Mouse (Mus musculus) ovary, postnatal 10 days (tissue): ENCODE results near the gene Gcgr.

ENCODE experiments used
- DNase-seq: peaks from one replicate; pipeline ENCODE4 v3.0.0; 2022; ENCODE audit warnings: low spot score

Gcgr gene

DNA sequence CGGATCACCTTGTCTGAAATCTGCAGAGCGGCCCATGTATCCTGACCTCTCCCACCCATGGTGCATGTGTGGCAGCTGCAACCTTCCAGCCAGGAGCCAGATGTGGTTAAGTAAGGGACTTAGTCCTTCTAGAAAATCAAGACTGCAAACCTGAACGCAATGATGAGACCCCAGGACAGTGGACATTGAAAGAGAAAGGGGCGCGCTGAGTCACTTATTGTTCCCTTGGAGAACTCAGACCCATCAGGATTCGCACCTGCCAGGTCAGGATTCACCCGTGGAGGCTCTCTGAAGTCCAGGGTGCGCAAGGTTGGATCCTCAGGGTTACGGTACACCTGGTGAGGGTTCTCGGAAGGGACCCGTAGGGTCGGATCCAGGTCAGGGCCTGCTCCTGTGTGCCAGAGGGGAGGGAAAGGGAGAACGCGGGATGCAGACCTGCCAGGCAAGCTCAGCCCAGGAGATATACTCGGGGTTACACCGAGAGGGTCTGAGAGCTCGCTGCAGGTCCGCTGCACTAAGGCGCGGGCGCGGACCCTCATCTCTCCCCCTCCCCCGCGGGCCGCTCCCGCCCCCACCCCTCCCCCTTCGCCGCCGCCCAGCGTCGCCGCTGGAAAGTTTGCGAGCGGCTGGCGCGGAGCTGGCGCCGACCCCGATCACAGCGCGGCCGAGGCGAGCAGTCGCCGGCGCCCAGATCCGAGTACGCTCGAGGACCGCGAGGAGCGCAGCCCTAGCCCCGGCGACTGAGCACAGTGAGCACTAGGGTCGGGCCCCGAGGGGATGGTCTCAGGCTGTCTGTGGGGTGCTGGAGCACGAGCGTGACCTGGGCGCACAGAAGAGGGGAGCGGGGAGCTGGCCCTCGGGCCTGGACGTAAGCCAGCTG, at the start of gene Gcgr:
Gcgr (plus strand) TSS at position 615 of the 880 bp plus-strand sequence.
- no peak for DNase-seq

DNA sequence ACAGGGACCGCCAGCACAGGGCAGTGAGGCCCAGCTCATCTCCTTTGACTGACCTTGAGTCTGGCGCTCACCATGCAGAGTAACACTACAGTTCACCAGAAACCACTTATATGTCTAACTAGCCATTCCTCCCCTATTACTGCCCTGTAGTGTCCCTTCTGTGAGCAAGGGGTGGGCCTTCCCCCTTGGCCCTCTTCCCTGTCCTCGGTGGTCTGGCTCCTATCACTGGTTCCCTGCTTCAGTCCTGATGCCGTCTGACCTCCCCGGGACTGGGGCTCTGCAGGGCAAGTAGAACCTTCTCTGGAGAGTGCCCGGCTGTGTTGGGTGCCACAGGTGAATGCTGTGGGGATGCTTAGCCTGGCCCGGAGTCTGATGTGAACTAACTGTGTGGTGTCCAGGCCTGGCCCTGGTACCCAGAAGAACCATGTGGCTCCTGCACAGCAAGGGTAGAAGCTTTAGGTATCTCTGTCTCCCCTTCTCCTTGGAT, 47.0 kb upstream of the Gcgr start:
- DNase-seq = no peak

DNA sequence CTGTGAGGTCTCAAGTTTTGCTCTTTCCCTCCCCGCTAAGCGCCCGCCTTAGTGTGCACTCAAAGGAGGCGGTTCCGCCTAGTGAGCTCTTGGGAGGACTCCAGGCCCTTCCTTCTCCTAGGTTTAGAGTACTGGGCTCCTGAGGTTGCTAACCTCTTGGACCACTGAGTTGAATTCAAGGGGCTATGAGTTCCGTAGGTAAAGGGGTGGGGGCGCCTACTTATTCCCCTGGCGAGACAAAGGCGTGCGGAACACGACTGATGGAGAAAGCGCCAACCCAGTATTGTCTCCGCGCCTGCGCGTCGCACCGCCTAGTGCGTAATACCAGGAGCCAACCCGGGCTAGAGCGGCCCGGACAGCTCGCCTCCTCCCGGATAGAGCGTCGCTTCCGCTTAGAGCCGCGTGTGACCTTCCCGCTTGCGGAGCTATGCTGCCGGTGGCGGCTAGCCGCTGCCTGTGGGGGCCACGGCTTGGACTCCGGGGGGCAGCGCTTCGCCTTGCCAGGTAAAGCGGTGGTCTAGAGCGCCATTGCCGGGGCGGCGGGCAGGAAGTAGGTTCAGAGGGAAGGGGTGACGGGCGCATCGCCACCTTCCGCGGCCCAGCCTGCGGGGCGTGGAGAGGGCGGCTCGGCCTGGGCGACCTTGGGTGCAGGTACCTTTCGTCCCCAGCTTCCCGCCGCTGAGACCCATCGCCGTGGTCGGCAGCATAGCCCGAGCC, 46.1 kb upstream of the Gcgr start, which contains the start of gene Mrpl12:
Mrpl12 (plus strand) TSS at position 349 of the 717 bp plus-strand sequence.
- peak; percentile 85 for DNase-seq

GRCm38 (mm10) chr11:120485251-120485650, 45.2 kb upstream of the Gcgr start:
- no peak for DNase-seq

- no peak for DNase-seq
Observed at GRCm38 (mm10) chr11:120488516-120488915, 42.0 kb upstream of the Gcgr start.

GRCm38 (mm10) chr11:120489054-120489761, 41.3 kb upstream of the Gcgr start:
- DNase-seq = no peak

DNA sequence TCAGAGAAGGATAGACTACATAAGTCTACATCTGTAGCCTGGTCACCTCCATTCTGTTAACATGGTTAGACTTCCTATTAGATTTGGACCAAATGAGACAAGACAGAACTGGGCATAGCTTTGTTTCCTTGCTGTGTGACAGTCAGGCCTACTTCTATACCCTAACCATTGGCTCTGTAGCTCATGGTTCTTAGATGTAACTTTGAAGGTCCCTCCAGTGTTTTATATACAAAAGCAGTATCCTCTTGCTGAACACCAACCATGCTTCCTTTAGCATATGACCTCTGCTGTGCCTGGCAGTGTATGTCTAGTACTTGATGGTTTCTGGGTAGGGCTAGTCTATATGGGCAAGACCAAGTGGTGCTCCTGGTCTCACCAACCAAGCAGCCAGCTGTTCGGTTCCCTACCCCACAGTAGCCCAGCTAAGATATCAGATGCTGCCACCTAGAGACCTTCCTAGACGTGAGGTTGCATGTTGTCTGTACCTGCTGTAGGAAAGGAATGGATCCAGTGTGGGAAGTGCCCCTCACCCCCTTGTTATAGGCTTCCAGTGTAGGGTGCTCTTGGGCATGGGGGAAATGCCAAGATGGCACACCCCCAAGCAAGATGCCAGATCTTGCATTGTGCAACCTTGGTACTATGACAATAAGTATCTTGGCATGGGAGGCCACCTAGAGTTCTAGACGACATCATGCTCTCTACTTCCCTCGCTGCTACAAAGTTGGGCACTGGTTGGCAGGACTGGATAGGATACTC, 40.0 kb upstream of the Gcgr start:
- DNase-seq = no peak

DNA sequence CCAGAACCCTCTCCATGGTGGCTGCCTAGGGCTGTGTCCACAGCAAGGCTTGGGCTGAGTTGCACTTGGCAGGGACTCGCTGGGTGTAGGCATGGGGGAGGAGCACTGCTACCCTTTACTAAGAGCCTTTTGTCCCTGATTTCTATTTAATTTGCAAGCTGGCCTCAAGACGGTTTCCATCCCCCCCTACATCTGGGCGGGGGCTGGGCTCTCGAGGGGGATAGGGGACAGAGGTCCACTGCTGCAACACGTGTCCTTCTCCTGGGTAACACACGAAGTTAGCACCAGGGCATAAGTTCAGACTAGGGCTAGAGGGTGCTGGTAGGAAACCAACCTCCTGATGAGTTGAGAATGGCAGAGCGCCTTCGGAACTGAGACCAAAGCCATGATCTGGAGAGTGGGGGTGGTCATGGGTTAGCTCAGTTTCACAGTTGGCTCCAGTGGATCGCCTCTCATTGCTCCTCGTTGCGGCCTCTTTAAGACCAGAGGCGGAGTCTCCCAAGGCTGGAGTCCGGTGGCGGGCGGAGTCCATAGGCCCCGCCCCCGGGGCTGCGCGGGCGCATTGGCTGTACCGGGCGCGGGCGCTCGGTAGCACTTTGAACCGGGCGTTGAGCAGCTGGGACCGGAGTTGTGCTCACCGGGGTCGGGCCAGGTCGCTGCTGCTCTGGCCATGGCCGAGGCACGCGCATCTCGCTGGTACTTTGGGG, 39.0 kb upstream of the Gcgr start, which contains the start of gene Slc25a10:
Slc25a10 (plus strand) TSS at position 524 of the 707 bp plus-strand sequence.
- peak; percentile 73 for DNase-seq

DNA sequence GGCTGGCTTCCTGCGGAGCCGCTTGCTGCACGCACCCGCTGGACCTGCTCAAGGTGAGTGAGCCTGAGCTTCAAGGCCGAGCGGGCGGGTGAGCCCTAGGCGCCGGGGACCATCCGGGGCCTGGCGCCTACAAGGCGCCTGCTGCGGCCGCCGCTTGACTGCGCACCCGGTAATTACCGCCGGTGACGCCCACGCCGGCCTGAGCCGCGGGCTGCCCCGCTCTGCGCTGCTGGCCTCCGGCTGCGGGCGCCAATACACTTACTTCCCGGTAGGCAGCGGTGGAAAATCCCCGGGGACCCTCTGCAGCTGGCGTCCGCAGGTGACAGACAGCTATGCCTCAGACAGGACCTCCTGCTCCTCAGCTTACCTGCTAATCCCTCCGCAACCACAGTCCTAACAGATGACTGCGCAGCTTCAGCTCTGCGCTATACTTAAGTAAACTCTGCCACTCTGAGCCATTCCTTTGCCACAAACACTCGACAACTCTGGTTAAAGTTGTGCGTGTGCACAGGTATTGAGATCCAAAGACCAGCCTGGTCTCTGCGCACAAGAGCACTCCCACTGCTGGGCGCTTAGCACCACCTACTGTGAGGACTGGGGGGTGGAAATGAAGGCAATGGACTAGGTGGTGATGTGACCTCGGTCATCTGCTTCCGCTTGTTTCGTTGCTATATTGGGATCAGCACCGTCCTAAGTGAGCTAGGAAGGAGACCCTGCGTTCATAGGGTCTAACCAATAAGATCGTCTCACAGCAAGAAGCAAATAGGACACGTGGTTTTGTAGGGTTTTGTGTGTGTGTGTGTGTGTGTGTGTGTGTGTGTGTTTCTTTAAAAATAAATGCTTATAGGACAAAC, 38.2 kb upstream of the Gcgr start:
- no peak for DNase-seq

- no peak for DNase-seq
Observed at GRCm38 (mm10) chr11:120492878-120493203, 37.7 kb upstream of the Gcgr start.

GRCm38 (mm10) chr11:120493351-120493750, 37.1 kb upstream of the Gcgr start:
- DNase-seq = no peak

DNA sequence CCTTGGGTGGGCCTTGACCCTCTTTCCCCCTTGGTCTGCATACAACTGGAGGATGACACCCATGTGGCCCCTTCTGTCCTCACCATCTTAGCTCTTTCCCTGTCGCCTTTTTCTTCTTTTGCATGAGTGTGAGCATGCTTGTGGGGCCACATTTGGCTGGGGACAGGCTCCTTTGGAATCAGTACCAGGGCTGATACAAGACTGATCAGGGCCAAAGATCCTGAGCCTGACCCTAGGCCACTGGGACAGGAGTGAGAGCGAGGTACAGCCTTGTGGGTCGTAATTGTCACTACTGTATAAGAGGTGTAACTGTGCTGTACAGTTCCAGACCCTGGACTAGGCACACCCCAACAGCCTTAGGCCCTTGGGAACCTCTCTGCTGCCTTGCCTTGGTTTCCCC, 36.6 kb upstream of the Gcgr start:
- DNase-seq = no peak

GRCm38 (mm10) chr11:120497436-120497835, 33.1 kb upstream of the Gcgr start:
- DNase-seq = no peak

DNA sequence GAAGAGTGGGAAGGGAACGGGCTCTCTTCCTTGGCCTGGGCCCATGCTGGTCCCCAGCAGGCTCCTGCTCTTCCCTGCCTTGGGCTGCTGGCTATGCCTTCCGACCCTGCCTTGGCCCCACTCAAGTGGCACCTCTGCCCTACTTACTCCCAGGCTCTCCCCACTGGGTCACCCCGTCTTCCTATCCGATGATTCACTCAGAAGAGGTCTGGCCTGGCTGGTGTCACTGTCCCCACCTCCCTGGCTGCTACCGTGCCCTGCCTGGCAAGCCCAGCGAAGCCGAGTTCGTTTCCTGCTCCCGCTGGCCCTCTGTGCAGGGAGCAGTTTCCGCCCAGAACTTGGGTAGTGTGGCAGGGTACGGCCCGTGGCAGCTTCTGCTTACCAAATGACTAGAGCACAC, 32.3 kb upstream of the Gcgr start:
- no peak for DNase-seq

GRCm38 (mm10) chr11:120498891-120499290, 31.6 kb upstream of the Gcgr start:
- no peak for DNase-seq

DNA sequence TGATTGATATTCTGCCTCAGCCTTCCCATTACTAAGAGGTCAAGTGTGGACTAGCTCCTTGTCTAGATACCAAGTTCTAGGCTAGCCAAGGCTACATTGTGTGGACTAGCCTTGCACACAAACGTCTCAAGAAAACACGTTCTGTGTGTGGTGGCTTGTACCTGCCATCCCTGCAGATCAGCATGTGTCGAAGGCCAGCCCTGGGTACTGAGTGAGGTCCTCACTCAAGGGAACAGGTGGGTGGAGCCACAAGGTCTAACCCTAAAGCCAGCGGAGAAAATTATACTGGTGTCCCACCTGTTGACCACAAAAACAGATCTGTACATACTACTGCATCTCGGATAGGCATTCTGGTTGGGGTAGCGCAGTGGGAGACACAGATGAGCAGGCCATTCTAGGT, 30.6 kb upstream of the Gcgr start:
- DNase-seq = no peak

GRCm38 (mm10) chr11:120500357-120500756, 30.1 kb upstream of the Gcgr start:
- no peak for DNase-seq

- DNase-seq = no peak
Observed at GRCm38 (mm10) chr11:120501018-120501417, 29.5 kb upstream of the Gcgr start.

GRCm38 (mm10) chr11:120501701-120502100, 28.8 kb upstream of the Gcgr start:
- no peak for DNase-seq

DNA sequence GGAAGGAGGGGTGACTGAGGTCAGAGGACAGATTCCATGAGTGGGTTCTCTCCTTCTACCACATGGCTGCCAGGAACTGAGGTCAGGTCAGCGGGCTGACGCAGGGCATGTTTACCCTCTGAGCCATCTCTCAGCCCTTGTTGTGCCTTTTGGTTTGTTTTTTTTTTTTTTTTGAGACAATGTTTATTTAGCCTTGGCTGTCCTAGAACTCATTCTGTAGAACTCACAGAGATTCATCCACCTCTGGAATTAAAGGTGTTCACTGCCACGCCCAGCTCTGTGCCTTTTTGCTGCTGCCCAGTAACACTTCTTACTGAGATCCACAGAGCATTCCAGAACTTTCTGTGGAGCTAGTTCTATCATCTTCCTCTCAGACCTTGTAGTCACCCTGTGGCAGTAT, 24.8 kb upstream of the Gcgr start:
- no peak for DNase-seq
